Mouse (Mus musculus): Measurements from ENCODE around the gene Grin1. TPM values are rescaled to one million over a fixed set of nuclear protein-coding genes. Genes with fewer than 3 reads are reported as not detected.
A peak's percentile ranks its signal among the peaks of the same experiment; 100 is the strongest.

Gene Grin1
- polyA plus RNA-seq, 1 experiment from 2014 or later, result not detected

GRCm38 (mm10) chr2:25355419-25356066, 36.6 kb upstream of the Grin1 start:
- no peaks in the 10 kb centered on the region for H3K27me3 ChIP-seq (ENCODE audit: control insufficient read depth, insufficient read depth, low read length)
- peaks cover 8% of the 10 kb centered on the region for H3K4me1 ChIP-seq (ENCODE audit: control insufficient read depth, insufficient read depth, low read length)
- no peak overlapping the region for H3K27ac ChIP-seq (ENCODE audit: low read length)
- WGBS, result 30% methylated on average over 18 of the region's 18 CpGs
- no peak for ATAC-seq (replicated peaks; ENCODE audit: extremely low read depth, insufficient read depth, low FRiP score)
- no peaks in the 10 kb centered on the region for H3K9me3 ChIP-seq (replicated peaks; ENCODE audit: control insufficient read depth, low read length)
- H3K9ac ChIP-seq (ENCODE audit: low read length), result peak overlapping the region; percentile 56
- H3K4me2 ChIP-seq (ENCODE audit: low read depth, low read length), result peak overlapping the region; percentile 89
- H3K4me3 ChIP-seq (ENCODE audit: low read length), result peak overlapping the region; percentile 58
- H3K36me3 ChIP-seq (ENCODE audit: control insufficient read depth, insufficient read depth), result peaks cover 7% of the 10 kb centered on the region

GRCm38 (mm10) chr2:25354211-25354610, 35.2 kb upstream of the Grin1 start:
- Histone ChIP-seq H3K36me3 (ENCODE audit: control insufficient read depth, insufficient read depth) (peaks cover 20% of the 10 kb centered on the region), H3K9me3 (replicated peaks; ENCODE audit: control insufficient read depth, low read length) (no peaks in the 10 kb centered on the region), H3K4me3 (ENCODE audit: low read length) (no peak overlapping the region), H3K27ac (ENCODE audit: low read length) (no peak overlapping the region), H3K4me2 (ENCODE audit: low read depth, low read length) (no peak overlapping the region), H3K27me3 (ENCODE audit: control insufficient read depth, insufficient read depth, low read length) (no peaks in the 10 kb centered on the region), H3K4me1 (ENCODE audit: control insufficient read depth, insufficient read depth, low read length) (peaks cover 8% of the 10 kb centered on the region), H3K9ac (ENCODE audit: low read length) (no peak overlapping the region)
- no peak for ATAC-seq (replicated peaks; ENCODE audit: extremely low read depth, insufficient read depth, low FRiP score)
- 81% methylated on average over 6 of the region's 6 CpGs for WGBS

- no peak overlapping the region for H3K4me2 ChIP-seq (ENCODE audit: low read depth, low read length)
- 96% methylated on average over 3 of the region's 3 CpGs for WGBS
- no peak overlapping the region for H3K4me3 ChIP-seq (ENCODE audit: low read length)
- no peaks in the 10 kb centered on the region for H3K9me3 ChIP-seq (replicated peaks; ENCODE audit: control insufficient read depth, low read length)
- H3K36me3 ChIP-seq (ENCODE audit: control insufficient read depth, insufficient read depth), result peaks cover 41% of the 10 kb centered on the region
- ATAC-seq (replicated peaks; ENCODE audit: extremely low read depth, insufficient read depth, low FRiP score), result no peak
- H3K27ac ChIP-seq (ENCODE audit: low read length), result no peak overlapping the region
- no peak overlapping the region for H3K9ac ChIP-seq (ENCODE audit: low read length)
- H3K4me1 ChIP-seq (ENCODE audit: control insufficient read depth, insufficient read depth, low read length), result peaks cover under 1% of the 10 kb centered on the region; the same call in 1 of the 2 replicates
- no peaks in the 10 kb centered on the region for H3K27me3 ChIP-seq (ENCODE audit: control insufficient read depth, insufficient read depth, low read length)
Measured at GRCm38 (mm10) chr2:25350701-25351100, 31.7 kb upstream of the Grin1 start.

- Histone ChIP-seq H3K4me3 (ENCODE audit: low read length) (no peak overlapping the region), H3K9ac (ENCODE audit: low read length) (no peak overlapping the region), H3K9me3 (replicated peaks; ENCODE audit: control insufficient read depth, low read length) (no peaks in the 10 kb centered on the region), H3K36me3 (ENCODE audit: control insufficient read depth, insufficient read depth) (peaks cover 52% of the 10 kb centered on the region), H3K4me1 (ENCODE audit: control insufficient read depth, insufficient read depth, low read length) (no peaks in the 10 kb centered on the region), H3K27ac (ENCODE audit: low read length) (no peak overlapping the region), H3K4me2 (ENCODE audit: low read depth, low read length) (no peak overlapping the region), H3K27me3 (ENCODE audit: control insufficient read depth, insufficient read depth, low read length) (no peaks in the 10 kb centered on the region)
- WGBS, result 94% methylated on average over 4 of the region's 4 CpGs
- no peak for ATAC-seq (replicated peaks; ENCODE audit: extremely low read depth, insufficient read depth, low FRiP score)
Measured at GRCm38 (mm10) chr2:25349499-25349898, 30.5 kb upstream of the Grin1 start.

GRCm38 (mm10) chr2:25348162-25348561, 29.2 kb upstream of the Grin1 start:
- Histone ChIP-seq H3K27ac (ENCODE audit: low read length) (no peak overlapping the region), H3K27me3 (ENCODE audit: control insufficient read depth, insufficient read depth, low read length) (no peaks in the 10 kb centered on the region), H3K4me1 (ENCODE audit: control insufficient read depth, insufficient read depth, low read length) (no peaks in the 10 kb centered on the region), H3K4me2 (ENCODE audit: low read depth, low read length) (no peak overlapping the region), H3K9me3 (replicated peaks; ENCODE audit: control insufficient read depth, low read length) (no peaks in the 10 kb centered on the region), H3K36me3 (ENCODE audit: control insufficient read depth, insufficient read depth) (peaks cover 58% of the 10 kb centered on the region), H3K9ac (ENCODE audit: low read length) (no peak overlapping the region), H3K4me3 (ENCODE audit: low read length) (no peak overlapping the region)
- 90% methylated on average over 7 of the region's 7 CpGs for WGBS
- no peak for ATAC-seq (replicated peaks; ENCODE audit: extremely low read depth, insufficient read depth, low FRiP score)

GRCm38 (mm10) chr2:25338303-25338702, 19.3 kb upstream of the Grin1 start:
- Histone ChIP-seq H3K27me3 (ENCODE audit: control insufficient read depth, insufficient read depth, low read length) (no peaks in the 10 kb centered on the region), H3K4me3 (ENCODE audit: low read length) (no peak overlapping the region), H3K9me3 (replicated peaks; ENCODE audit: control insufficient read depth, low read length) (no peaks in the 10 kb centered on the region), H3K4me2 (ENCODE audit: low read depth, low read length) (no peak overlapping the region), H3K4me1 (ENCODE audit: control insufficient read depth, insufficient read depth, low read length) (peaks cover 4% of the 10 kb centered on the region), H3K36me3 (ENCODE audit: control insufficient read depth, insufficient read depth) (peaks cover 44% of the 10 kb centered on the region), H3K27ac (ENCODE audit: low read length) (no peak overlapping the region), H3K9ac (ENCODE audit: low read length) (no peak overlapping the region)
- 86% methylated on average over 6 of the region's 6 CpGs for WGBS
- ATAC-seq (replicated peaks; ENCODE audit: extremely low read depth, insufficient read depth, low FRiP score), result no peak

- Histone ChIP-seq H3K4me1 (ENCODE audit: control insufficient read depth, insufficient read depth, low read length) (peaks cover 15% of the 10 kb centered on the region), H3K9me3 (replicated peaks; ENCODE audit: control insufficient read depth, low read length) (no peaks in the 10 kb centered on the region), H3K9ac (ENCODE audit: low read length) (peak overlapping the region; percentile 97), H3K36me3 (ENCODE audit: control insufficient read depth, insufficient read depth) (peaks cover 34% of the 10 kb centered on the region), H3K27me3 (ENCODE audit: control insufficient read depth, insufficient read depth, low read length) (no peaks in the 10 kb centered on the region), H3K27ac (ENCODE audit: low read length) (no peak overlapping the region), H3K4me2 (ENCODE audit: low read depth, low read length) (peak overlapping the region; percentile 98), H3K4me3 (ENCODE audit: low read length) (peak overlapping the region; percentile 96)
- no peak for ATAC-seq (replicated peaks; ENCODE audit: extremely low read depth, insufficient read depth, low FRiP score)
- 79% methylated on average over 2 of the region's 2 CpGs for WGBS
Measured at GRCm38 (mm10) chr2:25333569-25333968, 14.6 kb upstream of the Grin1 start.

- WGBS, result under 1% methylated on average over 78 of the region's 78 CpGs
- no peaks in the 10 kb centered on the region for H3K9me3 ChIP-seq (replicated peaks; ENCODE audit: control insufficient read depth, low read length)
- peak within 1 kb of the TSS; percentile 97 for H3K9ac ChIP-seq (ENCODE audit: low read length)
- peak; percentile 99 for ATAC-seq (replicated peaks; ENCODE audit: extremely low read depth, insufficient read depth, low FRiP score)
- H3K4me1 ChIP-seq (ENCODE audit: control insufficient read depth, insufficient read depth, low read length), result peaks cover 15% of the 10 kb centered on the region
- no peaks in the 10 kb centered on the region for H3K27me3 ChIP-seq (ENCODE audit: control insufficient read depth, insufficient read depth, low read length)
- H3K36me3 ChIP-seq (ENCODE audit: control insufficient read depth, insufficient read depth), result peaks cover 23% of the 10 kb centered on the region
- peak within 1 kb of the TSS; percentile 91 for H3K27ac ChIP-seq (ENCODE audit: low read length)
- peak within 1 kb of the TSS; percentile 96 for H3K4me3 ChIP-seq (ENCODE audit: low read length)
- H3K4me2 ChIP-seq (ENCODE audit: low read depth, low read length), result peak within 1 kb of the TSS; percentile 98
Measured at GRCm38 (mm10) chr2:25332286-25333160, 13.5 kb upstream of the Grin1 start, which contains the start of gene Man1b1. Man1b1 (plus strand) TSS chr2:25332338.

GRCm38 (mm10) chr2:25331470-25331869, 12.5 kb upstream of the Grin1 start:
- H3K4me1 ChIP-seq (ENCODE audit: control insufficient read depth, insufficient read depth, low read length), result peaks cover 15% of the 10 kb centered on the region
- ATAC-seq (replicated peaks; ENCODE audit: extremely low read depth, insufficient read depth, low FRiP score), result no peak
- peak overlapping the region; percentile 96 for H3K4me3 ChIP-seq (ENCODE audit: low read length)
- 53% methylated on average over 9 of the region's 9 CpGs for WGBS
- peaks cover 20% of the 10 kb centered on the region for H3K36me3 ChIP-seq (ENCODE audit: control insufficient read depth, insufficient read depth)
- H3K27ac ChIP-seq (ENCODE audit: low read length), result no peak overlapping the region
- H3K9me3 ChIP-seq (replicated peaks; ENCODE audit: control insufficient read depth, low read length), result no peaks in the 10 kb centered on the region
- peak overlapping the region; percentile 97 for H3K9ac ChIP-seq (ENCODE audit: low read length)
- no peaks in the 10 kb centered on the region; the same call in 1 of the 2 replicates for H3K27me3 ChIP-seq (ENCODE audit: control insufficient read depth, insufficient read depth, low read length)
- peak overlapping the region; percentile 71 for H3K4me2 ChIP-seq (ENCODE audit: low read depth, low read length)

Data from heart, embryonic 16.5 days (tissue).